ENCODE assay signal across 15 mouse cellular contexts in the genomic region with DNA sequence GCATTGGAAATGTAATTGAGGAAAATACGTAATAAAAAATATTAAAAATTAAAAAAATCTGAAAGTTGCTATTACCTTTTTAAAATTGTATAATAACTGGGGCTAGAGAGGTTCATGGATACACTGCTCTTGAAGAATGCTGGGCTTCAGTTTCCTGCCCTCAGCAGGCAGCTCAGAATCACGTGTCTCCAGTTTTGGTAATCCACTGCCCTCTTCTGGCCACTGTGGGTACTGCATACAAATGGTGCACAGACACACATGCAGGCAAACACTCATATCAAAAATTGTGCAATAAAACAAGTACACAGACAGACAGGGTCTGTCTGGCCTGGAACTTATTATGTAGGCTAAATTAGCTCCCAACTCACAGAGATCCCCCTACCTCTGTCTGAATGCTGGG. TPM values are rescaled to one million over a fixed set of nuclear protein-coding genes. Genes with fewer than 3 reads are reported as not detected.
DNase-seq lines count a peak whose midpoint lies in the region; ATAC-seq and TF ChIP-seq lines count a peak whose summit lies in the region.
"Had no signal": no experiment of that assay in that cellular context is flagged by ENCODE, and none has a peak within 500 bp of the region (broad histone marks: within the 10 kb centered on the region; RNA-seq: fewer than 3 reads in every experiment).

No protein-coding gene starts in this region.

- no peaks in the 10 kb centered on the region for H3K4me1 ChIP-seq in limb, embryonic 10.5 days
- H3K4me1 ChIP-seq: embryonic facial prominence, embryonic 10.5 days; hindbrain, embryonic 15.5 days had no signal

- H3ac ChIP-seq in C2C12 (ENCODE audit: control insufficient read depth, insufficient read length, low read depth) = no peak overlapping the region

- WGBS in limb, embryonic 10.5 days = 67% methylated on average over 2 of the region's 2 CpGs

- peaks cover 3% of the 10 kb centered on the region; the same call in 1 of the 2 replicates for H3K9me3 ChIP-seq in limb, embryonic 10.5 days (replicated peaks)
- H3K9me3 ChIP-seq: hindbrain, embryonic 15.5 days had no signal

- no peaks in the 10 kb centered on the region for H3K79me3 ChIP-seq in C2C12 (ENCODE audit: low read depth)

- H3K27me3 ChIP-seq in C2C12 (ENCODE audit: control insufficient read depth, insufficient read depth, insufficient read length) = no peaks in the 10 kb centered on the region
- peaks cover 50% of the 10 kb centered on the region for H3K27me3 ChIP-seq in limb, embryonic 10.5 days (ENCODE audit: low read depth, poor library complexity, severe bottlenecking)

- no peak overlapping the region for H3K4me3 ChIP-seq in left cerebral cortex, adult 2 months
- H3K4me3 ChIP-seq in C2C12 (ENCODE audit: insufficient read depth, poor library complexity, severe bottlenecking) = no peak overlapping the region
- H3K4me3 ChIP-seq in limb, embryonic 10.5 days = no peak overlapping the region
- H3K4me3 ChIP-seq: embryonic facial prominence, embryonic 10.5 days; hindbrain, embryonic 15.5 days had no signal

- no peaks in the 10 kb centered on the region for H3K36me3 ChIP-seq in C2C12 (ENCODE audit: control insufficient read depth, insufficient read depth)
- H3K36me3 ChIP-seq in limb, embryonic 10.5 days = no peaks in the 10 kb centered on the region
- H3K36me3 ChIP-seq: embryonic facial prominence, embryonic 10.5 days; hindbrain, embryonic 15.5 days had no signal

- no peak overlapping the region for H3K27ac ChIP-seq in left cerebral cortex, adult 2 months
- H3K27ac ChIP-seq in limb, embryonic 10.5 days = no peak overlapping the region
- H3K27ac ChIP-seq: embryonic facial prominence, embryonic 10.5 days; hindbrain, embryonic 15.5 days had no signal

- TF ChIP-seq CTCF in left cerebral cortex, adult 2 months (IDR thresholded peaks at IDR 0.05) = peak; percentile 51
- no peak for TF ChIP-seq CTCF in C2C12 (IDR thresholded peaks at IDR 0.05; ENCODE audit: control insufficient read depth, insufficient read depth, insufficient read length)

- H3K79me2 ChIP-seq in C2C12 (ENCODE audit: control insufficient read depth, insufficient read depth) = no peaks in the 10 kb centered on the region

- intact Hi-C loops in left cerebral cortex, adult 2 months (cut with DNase I) = no loop called here
- intact Hi-C loops in left cerebral cortex, postnatal 4 days (cut with DNase I) = no loop called here

- DNase-seq in left cerebral cortex, adult 2 months (ENCODE audit: extremely low spot score in 1 of 2, low spot score in 2 of 2) = no peak
- no peak for DNase-seq in left cerebral cortex, postnatal 4 days
- DNase-seq in MEL-GATA-1-ER (ENCODE audit: extremely low read depth, low read depth) = peak; percentile 33
- DNase-seq in limb, embryonic 10.5 days (ENCODE audit: low spot score) = peak; percentile 47
- no peak for DNase-seq in right cerebral cortex, postnatal 25 days
- no peak for DNase-seq in lung, adult 18-20 months
- DNase-seq: adrenal gland, postnatal 10 days; layer of hippocampus, postnatal 36 days; lung, postnatal 4 days had no signal

- ATAC-seq in monocyte, adult 5-6 weeks (replicated peaks; ENCODE audit: insufficient number of reproducible peaks, low FRiP score, low TSS enrichment, poor library complexity, severe bottlenecking) = no peak

TF ChIP-seq in C2C12, 6 proteins besides CTCF, POLR2A, EP300 and RAD21:
- TF ChIP-seq USF1 (IDR thresholded peaks at IDR 0.05; ENCODE audit: low read depth) (peak; percentile 57), MYOD1 (IDR thresholded peaks at IDR 0.05; ENCODE audit: control insufficient read depth, insufficient read length, low read depth) (no peak)
TF ChIP-seq in C2C12: peak in this region for 1.

RNA-seq across cellular contexts. Expression of gene Ostm1, which starts 21.3 kb away (rescaled TPM):
- 10 to 100 TPM; 47.0 to 52.3 TPM for total RNA-seq in left cerebral cortex, adult 2 months (2021)
- total RNA-seq in left cerebral cortex, postnatal 4 days (2021) = 10 to 100 TPM; 32.0 to 34.1 TPM
- polyA plus RNA-seq in C2C12 (2012; fragmentation: generic; extraction: Trizol) = 7.7 TPM
- 8.4 and 8.9 TPM in 2 replicates for polyA plus RNA-seq in limb, embryonic 10.5 days (2016; fragmentation: Nextera tagmentation; extraction: Ambion mirVana)
- total RNA-seq in monocyte, adult 5-6 weeks (2017) = 73.5 to 79.9 TPM (median 79.6 TPM) in 3 replicates

RNA-seq across cellular contexts. Expression of gene Nr2e1, which starts 21.4 kb away (rescaled TPM):
- 10 to 100 TPM; 10.9 to 14.1 TPM for total RNA-seq in left cerebral cortex, adult 2 months (2021)
- 10 to 100 TPM; 11.1 to 13.1 TPM for total RNA-seq in left cerebral cortex, postnatal 4 days (2021)
- polyA plus RNA-seq in C2C12 (2012; fragmentation: generic; extraction: Trizol) = not detected
- not detected in 2 replicates for polyA plus RNA-seq in limb, embryonic 10.5 days (2016; fragmentation: Nextera tagmentation; extraction: Ambion mirVana)
- not detected in 3 replicates for total RNA-seq in monocyte, adult 5-6 weeks (2017)
- total RNA-seq: adrenal gland, postnatal 10 days; gastrocnemius, adult 8-10 months had no signal
- polyA plus RNA-seq: urinary bladder, adult 2 months had no signal

Comparison
In these comparisons a context has a peak if more than half of its experiments do, and no peak if none do; other contexts are left out.
1. DNase-seq: peak in MEL-GATA-1-ER (single experiment) and limb, embryonic 10.5 days (single experiment); none in left cerebral cortex, adult 2 months (0 of 2), left cerebral cortex, postnatal 4 days (single experiment), right cerebral cortex, postnatal 25 days (single experiment) and lung, adult 18-20 months (0 of 2).
2. RNA of gene Nr2e1, which starts 21.4 kb away (total RNA-seq): 10.9 to 14.1 TPM in left cerebral cortex, adult 2 months and 11.1 to 13.1 TPM in left cerebral cortex, postnatal 4 days; not detected in monocyte, adult 5-6 weeks; every median in the first group is over 10 times any median in the second.